In the genomic region with DNA sequence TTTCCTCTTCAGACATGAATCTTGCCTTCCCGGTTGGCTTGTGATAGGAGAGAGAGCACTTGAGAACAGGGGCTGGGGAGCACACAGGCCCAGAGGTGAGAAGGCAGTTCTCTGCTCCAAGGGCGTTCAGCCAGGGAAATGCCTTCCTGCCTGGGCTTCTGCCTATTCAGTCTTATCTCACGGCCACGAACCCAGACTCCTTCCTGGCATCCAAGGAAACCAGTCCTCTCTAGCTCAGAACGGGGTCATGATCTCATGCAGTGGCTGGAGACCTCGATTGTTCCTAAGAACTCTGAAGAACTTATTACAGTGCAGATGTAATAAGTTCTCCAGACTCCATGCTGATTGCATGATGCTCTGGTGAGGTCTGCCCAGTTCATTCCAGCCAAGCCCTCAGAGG, we compare ENCODE assay signal across 10 mouse cellular contexts. TPM values are rescaled to one million over a fixed set of nuclear protein-coding genes. Genes with fewer than 3 reads are reported as not detected.
A peak's percentile ranks its signal among the peaks of the same experiment; 100 is the strongest.
DNase-seq lines count a peak whose midpoint lies in the region.
"Had no signal": no experiment of that assay in that cellular context is flagged by ENCODE, and none has a peak within 500 bp of the region (broad histone marks: within the 10 kb centered on the region; RNA-seq: fewer than 3 reads in every experiment).

No protein-coding gene starts in this region.

- DNase-seq in adrenal gland, adult (ENCODE audit: inconsistent age in 2 of 2, low spot score in 1 of 2), result peak; percentile 48 to 75
- no peak for DNase-seq in adrenal gland, postnatal 4 days (ENCODE audit: low spot score in 2 of 2)
- peak; percentile 16 to 56 for DNase-seq in kidney, postnatal 25 days
- no peak for DNase-seq in kidney, postnatal 14 days
- peak; percentile 25 for DNase-seq in ovary, adult 18-20 months (ENCODE audit: low spot score)
- no peak for DNase-seq in ovary, postnatal 10 days (ENCODE audit: low spot score)
- DNase-seq in lung, postnatal 36 days, result peak; percentile 35
- no peak for DNase-seq in spleen, adult 12 weeks (ENCODE audit: low spot score)
- DNase-seq: cerebellum, postnatal 36 days; left cerebral cortex, postnatal 4 days had no signal

RNA-seq across cellular contexts. Expression of gene Slc26a9, which starts 17.2 kb away (rescaled TPM):
- total RNA-seq in adrenal gland, postnatal 4 days (2021), result under 1 TPM; 0.51 to 0.73 TPM

RNA-seq across cellular contexts. Expression of gene Rab7b, which starts 38.1 kb away (rescaled TPM):
- total RNA-seq in adrenal gland, postnatal 4 days (2021), result 1 to 10 TPM; 4.6 to 5.3 TPM

Comparison
In these comparisons a context has a peak if more than half of its experiments do, and no peak if none do; other contexts are left out.
1. DNase-seq: peak in adrenal gland, adult (2 of 2), kidney, postnatal 25 days (2 of 2), ovary, adult 18-20 months (single experiment) and lung, postnatal 36 days (single experiment); none in adrenal gland, postnatal 4 days (0 of 2), kidney, postnatal 14 days (single experiment), ovary, postnatal 10 days (single experiment) and spleen, adult 12 weeks (single experiment).